Mouse (Mus musculus): Measurements from ENCODE around the gene Tmem88b.

Tmem88b gene

GRCm38 (mm10) chr4:155785819-155786218 lies at the start of gene Tmem88b:
Gene Tmem88b (minus strand): TSS chr4:155785874.
- in situ Hi-C loops (cut with MboI; ENCODE audit: unreplicated experiment in 2 of 2): no loop called here

- in situ Hi-C loops (cut with MboI; ENCODE audit: unreplicated experiment in 2 of 2): loop anchor here (5.0 to 10.0 kb wide), 2 partner anchors 111 to 113 kb away; partner anchors contain the start of gene Ube2j2 (in 1 of the 2)
Observed at GRCm38 (mm10) chr4:155833836-155834235, 48.2 kb upstream of the Tmem88b start.

- in situ Hi-C loops (cut with MboI; ENCODE audit: unreplicated experiment in 2 of 2): loop anchor here (5.0 to 10.0 kb wide), 2 partner anchors 112 to 114 kb away; partner anchors contain the start of gene Ube2j2 (in 1 of the 2)
Observed at GRCm38 (mm10) chr4:155833234-155833633, 47.6 kb upstream of the Tmem88b start.

GRCm38 (mm10) chr4:155832321-155832720 lies 46.6 kb upstream of the Tmem88b start:
- in situ Hi-C loops (cut with MboI; ENCODE audit: unreplicated experiment in 2 of 2): loop anchor here (5.0 to 10.0 kb wide), 2 partner anchors 112 to 115 kb away; partner anchors contain the start of gene Ube2j2 (in 1 of the 2)

- in situ Hi-C loops (cut with MboI; ENCODE audit: unreplicated experiment in 2 of 2): loop anchor here (5.0 to 10.0 kb wide), 2 partner anchors 113 to 115 kb away; partner anchors contain the start of gene Ube2j2 (in 1 of the 2)
Observed at GRCm38 (mm10) chr4:155831831-155832230, 46.2 kb upstream of the Tmem88b start.

- in situ Hi-C loops (cut with MboI; ENCODE audit: unreplicated experiment in 2 of 2): loop anchor here (5.0 to 10.0 kb wide), 2 partner anchors 114 to 116 kb away; partner anchors contain the start of gene Ube2j2 (in 1 of the 2)
Observed at GRCm38 (mm10) chr4:155831205-155831766, 45.6 kb upstream of the Tmem88b start, which contains the start of gene Aurkaip1. Gene Aurkaip1 (plus strand): TSS chr4:155831272.

- in situ Hi-C loops (cut with MboI; ENCODE audit: unreplicated experiment in 2 of 2): loop anchor here (5.0 to 10.0 kb wide), 2 partner anchors 114 to 117 kb away; partner anchors contain the start of gene Ube2j2 (in 1 of the 2)
Observed at GRCm38 (mm10) chr4:155830596-155830995, 44.9 kb upstream of the Tmem88b start.

GRCm38 (mm10) chr4:155829866-155830265 lies 44.2 kb upstream of the Tmem88b start:
- in situ Hi-C loops (cut with MboI; ENCODE audit: unreplicated experiment in 2 of 2): loop anchor here (5.0 to 10.0 kb wide), 2 partner anchors 115 to 117 kb away; partner anchors contain the start of gene Ube2j2 (in 1 of the 2)

- in situ Hi-C loops (cut with MboI; ENCODE audit: unreplicated experiment in 2 of 2): loop anchor here in 1 of 2 experiments (25.0 kb wide), 1 partner anchor 736 kb away; the partner anchor contains the start of genes Morn1 and Rer1
Observed at GRCm38 (mm10) chr4:155823443-155823842, 37.8 kb upstream of the Tmem88b start.

GRCm38 (mm10) chr4:155821025-155821424 lies 35.4 kb upstream of the Tmem88b start:
- in situ Hi-C loops (cut with MboI; ENCODE audit: unreplicated experiment in 2 of 2): loop anchor here in 1 of 2 experiments (25.0 kb wide), 1 partner anchor 734 kb away; the partner anchor contains the start of genes Morn1 and Rer1

- in situ Hi-C loops (cut with MboI; ENCODE audit: unreplicated experiment in 2 of 2): loop anchor here in 1 of 2 experiments (25.0 kb wide), 1 partner anchor 730 kb away; the partner anchor contains the start of genes Morn1 and Rer1
Observed at GRCm38 (mm10) chr4:155817533-155817932, 31.9 kb upstream of the Tmem88b start.

- in situ Hi-C loops (cut with MboI; ENCODE audit: unreplicated experiment in 2 of 2): loop anchor here in 1 of 2 experiments (25.0 kb wide), 1 partner anchor 725 kb away; the partner anchor contains the start of genes Morn1 and Rer1
Observed at GRCm38 (mm10) chr4:155812665-155813181, 27.0 kb upstream of the Tmem88b start.

- in situ Hi-C loops (cut with MboI; ENCODE audit: unreplicated experiment in 2 of 2): loop anchor here in 1 of 2 experiments (25.0 kb wide), 1 partner anchor 725 kb away; the partner anchor contains the start of genes Morn1 and Rer1
Observed at GRCm38 (mm10) chr4:155811929-155812664, 26.4 kb upstream of the Tmem88b start, which contains the start of gene Ccnl2. Gene Ccnl2 (plus strand): TSS chr4:155812489.

- in situ Hi-C loops (cut with MboI; ENCODE audit: unreplicated experiment in 2 of 2): loop anchor here in 1 of 2 experiments (25.0 kb wide), 1 partner anchor 721 kb away; the partner anchor contains the start of genes Morn1 and Rer1
Observed at GRCm38 (mm10) chr4:155807841-155808240, 22.2 kb upstream of the Tmem88b start.

GRCm38 (mm10) chr4:155803340-155804041 lies 17.8 kb upstream of the Tmem88b start:
- in situ Hi-C loops (cut with MboI; ENCODE audit: unreplicated experiment in 2 of 2): loop anchor here in 1 of 2 experiments (25.0 kb wide), 1 partner anchor 716 kb away; the partner anchor contains the start of genes Morn1 and Rer1

GRCm38 (mm10) chr4:155802741-155803339 lies 17.2 kb upstream of the Tmem88b start, which contains the start of gene Mrpl20:
Gene Mrpl20 (plus strand): TSS chr4:155802878.
- in situ Hi-C loops (cut with MboI; ENCODE audit: unreplicated experiment in 2 of 2): loop anchor here in 1 of 2 experiments (25.0 kb wide), 1 partner anchor 716 kb away; the partner anchor contains the start of genes Morn1 and Rer1

- in situ Hi-C loops (cut with MboI; ENCODE audit: unreplicated experiment in 2 of 2): loop anchor here in 1 of 2 experiments (25.0 kb wide), 1 partner anchor 715 kb away; the partner anchor contains the start of genes Morn1 and Rer1
Observed at GRCm38 (mm10) chr4:155802075-155802474, 16.4 kb upstream of the Tmem88b start.

GRCm38 (mm10) chr4:155793730-155794129 lies 8.1 kb upstream of the Tmem88b start:
- in situ Hi-C loops (cut with MboI; ENCODE audit: unreplicated experiment in 2 of 2): no loop called here
